Mouse (Mus musculus) layer of hippocampus, adult 2 months (tissue): ENCODE data around the gene Phox2a. TPM values are rescaled to one million over a fixed set of nuclear protein-coding genes. Genes with fewer than 3 reads are reported as not detected.
A peak's percentile ranks its signal among the peaks of the same experiment; 100 is the strongest.

Experiments used
- DNase-seq, 2 experiments: peaks; one replicate each; pipeline ENCODE4 v3.0.0; 2022; ENCODE audit warnings: low spot score in 2 of 2
- H3K27ac ChIP-seq: fragments of 200-600 bp; 2 replicates; pipeline ENCODE4 v1.8.1; 2022
- H3K4me3 ChIP-seq: fragments of 200-600 bp; 2 replicates; pipeline ENCODE4 v1.8.1; 2022; ENCODE audit warnings: mild to moderate bottlenecking
- CTCF ChIP-seq: fragments of 200-600 bp; conservative IDR thresholded peaks from 2 replicates; pipeline ENCODE4 v1.8.1; 2022; ENCODE audit warnings: antibody characterized with exemption, mild to moderate bottlenecking, moderate library complexity
- long read RNA-seq, 2 experiments: library from polyadenylated mRNA; stranded (forward); transcript quantifications; one replicate each; pipeline ENCODE4 v2.0.0; 2021; ENCODE audit warnings: borderline mapping rate in 2 of 2
- total RNA-seq, 2 experiments: library from RNA; stranded (reverse); gene quantifications; 2 replicates each; pipeline ENCODE4 v1.2.3; 2021

Gene Phox2a
- not detected for total RNA-seq
- long read RNA-seq, experiment 1: 0 reads
- long read RNA-seq, experiment 2: 0 reads

GRCm38 (mm10) chr7:101817861-101818401 lies at the start of gene Phox2a:
Gene Phox2a, plus strand, starts transcription at chr7:101818313.
- Histone ChIP-seq H3K4me3 (peak within 1 kb of the TSS; percentile 20; the same call in 1 of the 2 replicates), H3K27ac (no peak within 1 kb of the TSS)
- no peak for DNase-seq
- no peak for TF ChIP-seq CTCF

DNA sequence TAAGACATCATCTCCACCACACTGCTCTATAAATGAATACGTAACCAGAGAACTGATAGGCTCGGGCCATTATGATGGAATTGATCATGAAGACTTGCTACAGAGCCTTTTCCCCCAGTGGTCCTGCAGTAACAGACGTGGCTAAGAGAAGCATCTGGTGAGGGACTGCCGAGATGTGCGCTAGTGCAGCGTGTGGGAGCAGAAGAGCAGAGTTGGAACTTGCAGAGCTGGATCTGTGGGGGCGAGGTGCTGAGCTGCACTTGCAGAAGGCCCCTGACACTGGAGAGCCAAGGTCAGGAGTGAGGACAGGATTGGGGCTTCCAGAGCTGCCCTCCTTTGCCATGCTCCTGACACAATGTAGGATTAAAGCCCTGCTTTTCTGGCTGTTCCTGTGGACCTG lies 48.1 kb upstream of the Phox2a start:
- DNase-seq: peak; percentile 19 to 41
- no peak for TF ChIP-seq CTCF
- no peak overlapping the region for H3K4me3 ChIP-seq
- peak overlapping the region; percentile 78 for H3K27ac ChIP-seq

DNA sequence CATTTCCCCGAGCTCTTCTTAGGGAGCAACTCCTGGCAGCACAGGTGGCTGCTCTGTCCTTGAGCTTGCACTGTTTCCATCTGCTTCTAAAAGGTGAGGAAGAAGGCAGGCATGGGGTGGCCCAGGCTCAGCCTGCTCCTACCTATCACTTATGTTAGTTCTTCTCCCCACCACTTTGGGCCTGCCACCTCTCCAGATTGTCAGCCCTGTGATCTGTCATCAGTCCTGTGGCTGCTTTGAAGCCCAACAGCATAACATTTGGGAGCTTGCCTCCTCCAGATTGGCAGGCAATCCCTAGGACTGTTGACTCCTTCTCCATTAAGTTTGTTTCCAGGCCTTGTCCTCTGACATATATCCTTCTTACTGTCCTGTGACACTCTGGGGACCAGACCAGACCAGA lies 46.5 kb upstream of the Phox2a start:
- H3K27ac ChIP-seq: peak overlapping the region; percentile 78
- no peak for DNase-seq
- H3K4me3 ChIP-seq: no peak overlapping the region
- TF ChIP-seq CTCF: no peak

DNA sequence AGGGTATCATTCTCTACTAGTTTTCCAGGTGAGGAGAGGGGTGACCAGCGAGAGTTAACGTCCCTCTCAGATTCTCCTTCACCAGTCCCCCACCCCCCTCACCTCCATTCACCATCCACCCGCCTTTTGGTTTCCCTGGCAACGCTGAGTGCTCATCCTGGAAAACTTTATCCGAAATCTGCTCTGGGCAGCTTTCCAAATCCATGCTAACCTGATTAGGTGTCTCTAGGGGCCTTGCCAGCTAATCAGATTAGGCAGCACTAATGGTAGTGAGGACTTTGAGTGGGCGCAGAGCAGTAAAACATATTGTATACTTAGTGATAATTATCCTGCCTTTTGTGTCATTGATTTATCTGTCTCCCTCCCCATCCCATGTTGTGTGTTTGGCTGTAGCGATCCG lies 45.4 kb upstream of the Phox2a start:
- peak; percentile 58 to 67 for DNase-seq
- no peak for TF ChIP-seq CTCF
- Histone ChIP-seq H3K27ac (peak overlapping the region; percentile 78), H3K4me3 (no peak overlapping the region)

- DNase-seq: no peak
- Histone ChIP-seq H3K4me3 (no peak overlapping the region), H3K27ac (no peak overlapping the region)
- no peak for TF ChIP-seq CTCF
These were observed 41.1 kb upstream of the Phox2a start for GRCm38 (mm10) chr7:101777053-101777452.

DNA sequence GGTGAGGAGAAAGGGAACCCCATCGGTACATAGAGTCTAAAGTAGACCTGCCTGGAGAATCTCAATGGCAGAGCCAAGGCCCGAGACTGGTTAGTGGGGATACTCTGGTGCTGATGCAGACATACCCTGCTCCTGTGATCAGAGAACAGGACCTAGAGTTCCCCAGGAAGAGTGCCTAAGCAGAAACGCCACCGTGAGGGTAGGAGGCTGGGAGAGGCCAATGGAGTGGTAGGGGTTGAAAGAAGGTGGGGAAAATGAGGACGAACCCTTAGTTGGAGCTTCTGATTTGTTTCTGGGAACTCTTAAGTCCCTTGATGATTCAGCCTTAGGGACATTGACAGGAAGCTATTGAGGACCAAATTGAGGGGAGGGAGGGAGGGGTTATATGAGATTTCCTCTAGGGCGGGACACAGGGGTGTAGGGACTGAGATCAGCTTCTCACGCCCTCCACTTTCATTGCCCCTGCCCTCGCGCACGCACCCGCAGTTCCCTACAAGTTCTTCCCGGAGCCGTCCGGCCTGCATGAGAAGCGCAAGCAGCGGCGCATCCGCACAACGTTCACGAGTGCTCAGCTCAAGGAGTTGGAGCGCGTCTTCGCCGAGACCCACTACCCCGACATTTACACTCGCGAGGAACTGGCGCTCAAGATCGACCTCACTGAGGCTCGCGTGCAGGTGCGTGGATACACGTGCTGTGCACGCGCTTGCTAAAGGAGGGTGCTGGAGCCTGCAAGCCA lies 2.4 kb downstream of the Phox2a start:
- Histone ChIP-seq H3K4me3 (peak overlapping the region; percentile 19; the same call in 1 of the 2 replicates), H3K27ac (no peak overlapping the region)
- TF ChIP-seq CTCF: no peak
- DNase-seq: no peak

DNA sequence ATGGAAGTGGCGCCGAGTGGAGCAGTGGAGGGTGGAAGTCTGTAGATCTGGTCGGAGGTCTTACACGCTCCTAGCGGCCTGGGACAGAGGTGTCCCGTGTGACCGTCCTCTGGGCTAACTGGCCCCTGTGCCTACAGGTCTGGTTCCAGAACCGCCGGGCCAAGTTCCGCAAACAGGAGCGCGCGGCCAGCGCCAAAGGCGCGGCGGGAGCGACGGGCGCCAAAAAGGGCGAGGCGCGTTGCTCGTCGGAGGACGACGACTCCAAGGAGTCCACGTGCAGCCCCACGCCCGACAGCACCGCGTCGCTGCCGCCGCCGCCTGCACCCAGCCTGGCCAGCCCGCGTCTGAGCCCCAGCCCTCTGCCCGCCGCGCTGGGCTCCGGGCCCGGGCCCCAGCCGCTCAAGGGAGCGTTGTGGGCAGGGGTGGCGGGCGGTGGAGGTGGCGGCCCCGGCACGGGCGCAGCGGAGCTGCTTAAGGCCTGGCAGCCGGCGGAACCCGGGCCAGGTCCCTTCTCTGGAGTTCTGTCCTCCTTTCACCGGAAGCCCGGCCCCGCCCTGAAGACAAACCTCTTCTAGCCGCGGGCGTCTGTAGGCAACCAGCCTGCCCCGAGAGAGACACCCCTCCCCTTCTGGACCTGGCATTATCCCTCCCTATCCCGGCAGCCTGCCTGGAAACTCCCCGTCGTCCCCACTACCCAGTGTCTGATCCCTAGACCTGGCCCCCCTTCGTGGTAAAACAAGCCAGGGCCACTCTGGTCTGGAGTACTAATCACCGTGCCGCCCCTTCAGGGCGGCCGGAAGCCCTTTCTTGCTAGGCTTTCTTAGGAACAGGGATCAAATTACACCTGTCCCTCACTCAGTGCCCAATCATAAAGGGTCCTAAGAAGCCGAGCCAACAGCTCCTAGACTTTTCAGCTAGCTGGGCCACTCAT lies 3.7 kb downstream of the Phox2a start:
- TF ChIP-seq CTCF: no peak
- Histone ChIP-seq H3K4me3 (peak overlapping the region; percentile 38), H3K27ac (no peak overlapping the region)
- DNase-seq: no peak

- no peak overlapping the region for H3K4me3 ChIP-seq
- DNase-seq: no peak
- no peak overlapping the region for H3K27ac ChIP-seq
- TF ChIP-seq CTCF: peak; percentile 62
These were observed 5.0 kb downstream of the Phox2a start for GRCm38 (mm10) chr7:101822836-101823757.

DNA sequence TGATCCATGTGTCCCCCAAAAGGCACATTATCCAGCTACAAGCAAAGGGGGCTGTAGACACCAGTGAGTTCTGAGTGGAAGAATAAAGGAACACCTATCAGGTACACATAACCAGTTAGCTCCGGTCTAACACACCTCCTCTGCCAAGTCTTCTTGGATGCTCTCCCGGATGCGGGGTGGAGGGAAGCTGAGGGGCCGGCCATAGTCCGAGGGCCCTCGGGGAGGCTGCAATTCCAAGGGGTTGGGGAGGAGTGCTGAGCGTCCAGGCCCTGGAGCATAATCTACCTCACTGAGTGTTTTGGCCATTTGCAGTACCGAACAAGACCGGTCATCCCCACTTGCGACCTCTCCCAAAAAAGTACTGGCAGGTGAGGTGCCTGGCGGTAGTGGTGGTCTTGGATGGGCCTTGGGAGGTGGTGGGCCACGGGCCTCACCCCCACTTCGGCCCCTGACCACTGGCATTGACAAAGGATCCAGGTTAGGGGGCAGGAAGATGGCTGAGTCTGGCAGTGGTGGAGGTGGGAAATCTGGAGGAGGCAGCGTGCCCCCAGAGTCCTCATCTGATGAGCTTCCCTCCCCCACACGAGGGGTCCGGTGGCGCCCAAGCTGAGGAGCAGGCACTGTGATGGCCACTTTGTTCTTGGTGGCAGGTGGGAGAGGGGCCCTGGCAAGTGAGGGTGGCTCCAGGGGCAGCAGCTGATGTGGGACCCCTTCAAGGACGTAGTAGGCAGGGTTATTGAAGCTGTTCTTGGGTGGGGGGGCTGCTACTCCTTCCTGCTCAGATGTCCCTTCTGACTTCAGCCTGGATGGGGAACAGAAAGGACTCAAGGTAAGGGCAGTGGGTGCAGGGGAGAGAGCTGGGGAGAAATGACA lies 5.9 kb downstream of the Phox2a start:
- TF ChIP-seq CTCF: no peak
- no peak for DNase-seq
- Histone ChIP-seq H3K4me3 (no peak overlapping the region), H3K27ac (no peak overlapping the region)

DNA sequence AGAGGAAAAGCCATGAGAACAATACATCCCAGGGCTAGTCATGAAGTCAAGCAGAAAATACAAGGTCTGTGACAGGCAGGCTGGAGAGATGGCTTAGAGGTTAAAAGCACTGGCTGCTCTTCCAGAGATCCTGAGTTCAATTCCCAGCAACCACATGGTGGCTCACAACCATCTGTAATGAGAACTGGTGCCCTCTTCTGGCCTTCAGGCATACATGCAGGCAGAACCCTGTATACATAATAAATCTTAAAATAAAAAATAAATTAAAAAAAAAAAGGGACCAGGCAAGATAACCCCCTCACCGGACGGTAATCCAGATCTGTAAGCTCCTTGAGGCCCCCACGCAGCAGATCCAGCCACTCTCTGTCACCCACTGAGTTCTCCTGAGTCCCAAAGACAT lies 12.3 kb downstream of the Phox2a start:
- peak; percentile 50 for TF ChIP-seq CTCF
- no peak overlapping the region for H3K4me3 ChIP-seq
- DNase-seq: no peak

GRCm38 (mm10) chr7:101831437-101831836 lies 13.3 kb downstream of the Phox2a start:
- TF ChIP-seq CTCF: no peak
- no peak for DNase-seq
- Histone ChIP-seq H3K4me3 (no peak overlapping the region), H3K27ac (no peak overlapping the region)

More for the DNA sequence above, 12.3 kb downstream of the Phox2a start:
- no peak overlapping the region for H3K27ac ChIP-seq

DNA sequence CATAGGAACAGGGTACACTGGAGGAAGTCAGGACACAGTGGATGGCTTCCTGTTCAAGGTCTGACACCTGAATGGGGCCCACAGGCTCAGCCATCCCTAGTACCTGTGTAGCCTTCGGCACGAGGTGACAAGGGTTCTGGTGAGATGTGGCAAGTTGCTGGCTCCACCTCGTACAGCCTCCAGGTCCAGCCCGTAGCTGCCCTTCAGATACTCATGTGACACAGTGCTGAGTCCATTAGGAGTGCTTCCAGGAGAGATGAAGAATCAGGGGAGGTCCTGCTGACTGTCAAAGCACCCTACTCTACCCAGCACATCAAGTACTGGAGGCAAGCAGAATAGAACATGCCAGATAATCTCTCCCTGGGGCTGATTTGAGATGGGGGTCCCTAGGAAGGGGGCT lies 14.3 kb downstream of the Phox2a start:
- Histone ChIP-seq H3K27ac (no peak overlapping the region), H3K4me3 (no peak overlapping the region)
- no peak for TF ChIP-seq CTCF
- DNase-seq: no peak
